Mouse (Mus musculus) embryo, embryonic 9.5 days (tissue): ENCODE data around the gene Gfra4.
"Not testable (repeated sequence)": the region's sequence is repeated elsewhere in the genome, so short reads cannot be mapped to it uniquely, and the experiment has no call there.

Source experiments
- DNase-seq: peaks from one replicate; pipeline ENCODE4 v3.0.0-alpha.2; 2017; ENCODE audit errors: extremely low spot score

Gene Gfra4

DNA sequence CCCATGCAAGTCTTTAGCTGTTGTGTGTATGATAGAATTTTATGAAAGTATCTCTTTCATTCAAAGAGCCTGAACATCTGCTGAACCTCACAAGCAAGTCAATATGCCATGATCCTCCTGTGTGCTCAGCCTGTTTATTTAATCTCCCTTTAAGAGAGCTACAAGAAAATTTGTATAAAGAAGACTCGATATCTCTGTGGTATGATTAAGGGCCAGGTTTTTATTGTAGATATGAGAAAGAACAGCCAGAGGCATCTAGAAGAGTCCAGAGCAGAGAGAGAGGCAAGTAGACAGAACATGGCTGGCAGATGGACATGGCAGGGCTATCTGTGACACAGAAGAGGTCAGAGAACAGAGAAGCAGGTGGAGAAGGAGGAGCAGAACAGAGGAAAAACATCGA lies 3.1 kb upstream of the Gfra4 start:
- no peak for DNase-seq

DNA sequence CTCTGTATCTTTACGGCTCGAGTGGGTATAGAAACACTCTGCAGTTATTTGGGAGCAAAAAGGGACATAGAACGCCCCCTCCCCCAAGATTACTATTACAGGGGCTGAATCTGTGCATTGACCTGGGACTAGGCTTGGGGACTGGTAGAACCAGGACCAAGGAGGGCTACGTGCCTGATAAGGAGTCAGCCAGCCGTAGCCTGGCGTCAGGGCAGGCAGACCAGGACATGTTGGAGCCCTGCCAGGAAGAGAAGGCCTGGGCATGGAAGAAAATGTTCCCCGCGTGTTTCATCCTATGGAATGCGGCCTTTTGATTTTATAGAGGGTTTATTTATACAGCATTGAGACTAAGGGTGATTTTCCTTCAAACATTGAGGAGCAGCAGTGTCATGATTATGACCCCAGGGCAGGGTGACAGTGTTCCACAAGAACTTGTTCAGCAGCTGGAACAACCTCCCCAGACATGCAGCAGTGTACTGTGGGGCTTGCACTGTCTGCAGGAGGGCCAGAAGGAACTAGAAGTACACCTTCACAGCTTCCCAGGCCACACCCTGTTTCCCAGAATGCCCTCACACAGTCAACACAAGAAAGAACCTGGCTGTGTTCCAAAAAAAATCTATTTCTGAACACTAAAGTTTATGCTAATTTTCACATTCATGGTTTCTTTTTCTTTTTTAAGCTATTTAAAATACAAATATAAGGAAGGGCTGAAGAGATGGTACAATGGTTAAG lies 2.3 kb upstream of the Gfra4 start:
- no peak for DNase-seq

DNA sequence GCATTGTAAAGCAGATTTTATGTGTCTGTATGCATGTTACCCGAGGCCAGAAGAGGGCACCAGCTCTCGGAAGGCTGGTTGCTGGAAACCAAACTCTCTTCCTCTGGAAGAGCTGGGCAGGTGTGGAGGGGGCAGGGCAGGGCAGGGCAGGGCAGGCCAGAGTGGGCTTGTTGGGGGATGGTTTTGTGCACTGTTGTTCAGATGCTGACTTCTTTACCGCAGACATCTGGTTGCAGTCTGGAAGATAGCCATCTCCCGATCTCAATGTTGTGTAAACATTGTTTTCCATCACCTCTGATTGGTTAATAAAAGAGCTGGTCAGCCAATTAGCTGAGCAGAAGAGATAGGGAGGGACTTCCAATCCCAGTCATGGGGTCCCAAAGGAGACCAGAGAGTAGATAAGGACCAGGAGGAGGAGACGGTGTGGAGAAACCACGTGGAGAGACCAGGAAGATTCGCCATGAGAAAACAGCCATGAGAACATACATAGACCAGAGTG lies 1.5 kb upstream of the Gfra4 start:
- peak; percentile 22 for DNase-seq

DNA sequence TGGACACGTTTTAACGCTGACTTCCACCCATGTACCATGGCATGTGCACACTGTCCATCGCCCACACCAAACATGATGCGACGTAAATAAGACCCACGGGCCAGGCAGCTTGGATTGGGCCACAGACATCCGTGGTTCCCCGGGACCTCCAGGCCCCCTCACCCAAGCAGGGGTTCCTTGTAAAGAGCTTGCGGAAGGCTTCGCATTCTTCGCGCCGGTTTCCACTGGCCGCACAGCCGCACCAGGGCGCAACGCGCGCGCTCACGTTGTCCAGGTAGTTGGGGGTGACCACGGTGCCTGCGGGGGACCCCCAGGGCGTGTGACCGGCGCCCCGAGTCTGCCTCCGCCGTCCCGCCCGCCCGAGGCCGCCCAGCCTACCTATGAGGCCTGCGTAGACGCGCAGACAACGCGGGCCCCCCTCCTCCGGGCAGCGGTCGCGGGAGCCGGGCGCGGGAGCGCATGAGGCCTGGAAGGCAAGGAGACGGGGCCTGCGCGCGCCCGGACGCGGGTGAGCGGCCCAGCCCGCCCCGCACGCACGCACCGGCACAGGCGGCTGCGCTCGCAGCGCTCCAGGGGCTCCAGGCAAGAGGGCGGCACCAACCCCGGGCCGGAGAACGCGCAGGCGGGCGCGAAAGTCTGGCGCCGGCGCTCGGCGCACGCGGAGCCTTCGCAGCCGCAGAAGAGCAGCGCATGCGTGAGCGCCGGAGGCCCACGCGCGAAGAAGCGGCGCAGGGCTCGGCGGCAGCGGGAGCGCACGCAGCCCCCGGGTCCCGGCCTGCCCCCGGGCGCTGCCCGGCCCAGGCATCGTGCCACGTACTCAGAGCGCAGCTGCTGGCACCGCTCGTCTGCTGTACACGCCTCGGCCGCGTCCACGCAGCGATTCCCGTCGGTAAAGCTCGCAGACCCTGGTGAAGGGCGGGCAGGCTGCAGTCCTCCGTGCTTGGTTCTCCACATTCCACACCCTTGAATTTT lies 1.7 kb downstream of the Gfra4 start:
- DNase-seq: peak; percentile 48

DNA sequence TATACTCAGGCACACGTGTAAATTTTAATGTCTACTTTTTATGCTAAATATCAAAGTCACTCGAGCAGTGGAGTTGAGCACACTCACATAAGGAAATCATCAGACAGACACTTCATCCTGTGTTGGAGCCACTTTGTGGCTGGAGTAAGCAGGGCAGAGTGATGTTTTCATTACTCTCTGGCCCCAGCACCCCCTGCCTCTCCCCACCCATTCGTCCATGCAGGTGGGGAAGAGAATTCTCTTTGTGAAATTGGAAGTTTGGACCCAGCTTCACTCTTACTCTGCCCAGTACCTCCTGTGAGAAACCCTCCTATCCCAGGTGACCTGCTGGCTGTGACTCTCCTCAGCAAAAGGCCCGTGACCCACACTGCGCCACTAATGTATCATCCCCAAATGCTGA lies 4.2 kb downstream of the Gfra4 start:
- no peak for DNase-seq

DNA sequence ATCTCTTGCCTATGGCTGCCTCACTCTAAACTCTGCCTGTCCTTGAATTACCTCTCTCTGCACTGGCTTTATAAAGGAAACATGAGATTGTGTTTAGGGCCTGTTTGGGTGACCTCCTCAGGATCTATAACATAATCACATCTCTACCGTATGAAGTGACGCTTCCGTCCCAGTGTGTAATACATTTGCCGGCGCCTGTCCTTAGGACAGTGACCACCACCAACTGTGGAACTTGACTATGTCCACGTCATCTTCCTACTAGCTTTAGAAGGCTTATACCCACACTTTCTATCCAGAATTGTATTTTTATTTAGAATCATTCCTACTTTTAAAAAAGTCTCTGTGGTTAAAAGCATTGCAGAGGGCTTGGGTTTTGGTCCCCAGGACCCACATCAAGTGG lies 4.7 kb downstream of the Gfra4 start:
- DNase-seq: no peak

DNA sequence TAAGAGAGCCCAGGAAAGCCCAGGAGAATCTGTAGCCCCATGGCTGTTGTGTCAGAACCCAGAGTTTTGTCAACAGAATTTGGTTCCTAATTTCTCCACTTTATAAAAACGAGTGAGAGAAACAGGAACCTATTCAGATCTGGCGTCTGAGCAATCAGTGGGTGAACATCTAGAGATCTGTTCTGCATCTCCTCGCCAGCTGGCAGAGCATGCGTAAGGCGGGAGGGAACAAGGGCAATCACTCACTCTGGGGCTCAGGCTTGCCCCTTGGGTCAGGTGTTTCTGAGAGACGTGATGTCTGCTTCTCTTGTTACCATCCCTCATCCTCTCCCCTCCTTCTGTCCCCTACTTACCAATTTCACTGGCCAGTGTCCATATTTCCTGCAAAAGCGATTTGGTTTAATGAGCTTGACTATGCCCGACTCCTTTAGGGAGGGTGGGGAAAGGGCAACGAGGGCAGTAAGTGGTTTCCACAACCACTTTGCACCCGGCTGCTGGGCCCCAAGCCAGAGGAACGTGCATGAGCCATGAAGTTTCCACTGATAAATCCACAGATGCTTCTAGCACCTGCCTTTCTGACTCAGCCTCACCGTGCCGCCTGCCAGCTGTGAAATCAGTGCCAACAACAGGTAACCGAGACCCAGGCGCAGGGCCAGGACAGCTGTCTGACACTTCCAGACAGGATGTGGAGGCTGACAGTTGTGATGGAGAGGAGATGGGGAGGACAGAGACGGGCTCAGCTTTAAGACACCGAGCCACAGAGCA lies 5.5 kb downstream of the Gfra4 start:
- DNase-seq: no peak

DNA sequence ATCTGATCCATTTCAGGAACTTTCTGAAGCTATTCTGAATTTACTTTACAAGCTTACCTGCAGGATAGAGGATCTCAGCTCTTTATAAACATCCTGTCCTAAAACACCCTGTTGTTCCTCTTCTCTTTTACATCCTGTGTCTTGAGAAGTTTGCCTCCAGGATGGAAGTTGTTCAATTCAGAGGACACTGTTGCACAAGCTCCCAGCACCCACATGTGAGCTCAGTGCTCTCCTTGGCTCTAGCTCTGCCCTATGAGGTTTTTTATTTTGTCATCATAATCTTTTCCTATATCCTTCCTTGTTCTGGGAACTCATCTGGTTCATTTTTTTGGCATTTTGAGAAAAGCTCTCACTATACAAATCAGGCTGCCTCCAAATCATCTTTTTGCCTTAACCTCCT lies 6.1 kb downstream of the Gfra4 start:
- DNase-seq: no peak

DNA sequence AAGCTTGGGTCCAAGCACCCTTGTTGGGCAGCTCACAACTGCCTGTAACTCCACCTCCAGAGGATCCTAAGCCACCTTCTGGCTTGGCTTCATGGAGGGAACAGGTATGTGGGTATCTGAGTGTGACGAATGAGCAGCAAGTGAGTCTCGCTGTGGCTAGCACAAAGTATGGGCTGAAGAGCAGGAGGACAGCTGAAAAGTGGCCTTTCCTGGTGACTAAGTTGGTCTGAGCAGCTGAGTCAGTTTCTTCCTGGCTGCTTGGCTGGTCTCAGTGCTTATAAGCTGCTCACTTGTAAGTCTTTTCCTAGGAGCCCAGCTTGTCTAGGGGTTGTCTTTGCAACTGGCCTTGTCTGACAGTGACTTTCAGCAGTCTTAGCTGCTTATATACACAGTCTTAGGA lies 6.5 kb downstream of the Gfra4 start:
- no peak for DNase-seq

DNA sequence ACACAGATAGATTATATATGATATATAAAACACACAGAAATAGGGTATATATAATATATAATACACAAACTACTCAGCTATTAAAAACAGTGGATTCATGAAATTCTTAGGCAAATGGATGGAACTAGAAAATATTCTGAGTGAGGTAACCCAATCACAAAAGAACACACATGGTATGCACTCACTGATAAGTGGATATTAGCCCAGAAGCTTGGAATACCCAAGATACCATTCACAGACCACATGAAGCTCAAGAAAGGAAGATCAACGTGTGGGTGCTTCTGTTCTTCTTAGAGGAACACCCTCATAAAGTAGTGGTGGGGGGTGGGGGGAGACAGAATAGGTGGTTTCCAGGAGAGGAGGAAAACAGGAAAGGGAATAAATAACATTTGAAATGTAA lies 11.5 kb downstream of the Gfra4 start:
- DNase-seq: not testable (repeated sequence)

DNA sequence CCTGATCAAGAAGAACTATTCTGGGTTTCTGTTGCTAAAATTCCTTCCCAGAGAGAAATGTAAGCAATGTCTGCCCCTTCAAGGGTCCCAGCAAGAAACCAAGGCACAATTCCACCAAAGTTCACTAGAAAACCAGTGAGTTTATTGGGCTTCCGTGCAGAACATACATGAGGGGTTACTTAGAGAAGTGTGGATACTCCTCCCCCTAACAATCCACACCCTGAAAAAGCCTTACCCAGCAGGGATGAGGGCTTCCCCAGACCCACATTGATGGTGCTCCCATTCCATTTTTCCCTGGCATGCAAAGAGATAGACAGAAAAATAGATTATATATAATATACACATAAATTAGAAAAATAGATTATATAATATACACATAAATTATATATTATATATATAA lies 11.9 kb downstream of the Gfra4 start:
- no peak for DNase-seq

DNA sequence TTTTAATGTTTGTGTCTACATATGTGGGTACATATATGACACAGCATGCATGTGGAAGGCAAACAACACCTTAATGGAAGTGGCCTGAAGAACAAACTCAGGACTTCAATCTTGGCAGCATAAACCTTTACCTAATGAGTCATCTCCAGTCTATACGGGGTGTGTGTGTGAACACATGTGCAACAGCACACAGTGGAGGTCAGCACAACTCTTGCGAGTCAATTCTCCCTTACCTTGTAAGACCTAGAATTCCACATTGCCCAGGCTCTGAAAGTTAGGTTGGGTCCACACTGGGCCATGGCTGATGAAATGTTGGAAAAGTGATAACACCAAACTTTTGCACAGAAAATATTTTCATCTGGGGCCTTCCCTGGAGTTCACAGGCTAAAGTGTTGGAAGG lies 12.3 kb downstream of the Gfra4 start:
- no peak for DNase-seq

DNA sequence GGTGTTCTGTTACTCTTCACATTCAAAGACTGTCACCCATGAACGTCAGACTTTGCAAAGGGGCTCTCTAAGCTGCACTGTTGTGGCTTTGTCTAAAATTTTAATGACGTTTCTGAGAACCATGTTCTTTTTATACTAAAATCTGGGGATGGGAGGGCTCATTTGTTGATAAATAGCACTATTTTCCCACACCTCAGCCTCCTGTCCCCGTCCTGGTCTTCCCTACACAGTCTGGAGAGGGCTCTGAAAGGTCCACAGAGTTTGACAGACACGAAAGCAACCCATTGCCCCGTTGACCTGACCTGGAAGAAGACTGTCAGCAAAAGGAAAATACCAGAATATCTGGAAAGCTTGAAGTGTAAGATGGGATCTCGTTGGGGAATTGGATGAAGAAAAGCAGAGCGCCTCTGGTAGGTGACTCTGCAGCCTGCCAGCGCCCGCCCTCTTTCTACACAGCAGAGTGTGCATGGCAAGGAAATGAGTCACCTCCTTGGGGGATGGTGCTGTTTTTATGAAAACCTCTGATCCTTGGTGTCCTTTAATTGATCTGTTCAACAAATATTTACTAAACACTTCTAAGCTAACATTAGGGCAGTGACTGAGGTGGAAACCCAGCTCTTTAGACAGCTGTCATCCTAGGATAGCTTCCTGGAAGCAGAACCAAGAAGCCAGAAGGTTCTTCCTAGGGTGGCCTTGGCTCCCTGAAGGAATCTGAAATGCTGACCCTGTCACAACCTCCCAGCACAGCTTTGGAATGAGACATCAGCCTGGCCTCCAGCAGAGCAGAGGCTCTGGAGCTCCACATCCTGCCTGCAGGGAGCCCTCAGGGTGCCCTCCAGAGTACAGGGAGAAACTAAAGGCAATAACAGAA lies 13.6 kb downstream of the Gfra4 start:
- DNase-seq: no peak

DNA sequence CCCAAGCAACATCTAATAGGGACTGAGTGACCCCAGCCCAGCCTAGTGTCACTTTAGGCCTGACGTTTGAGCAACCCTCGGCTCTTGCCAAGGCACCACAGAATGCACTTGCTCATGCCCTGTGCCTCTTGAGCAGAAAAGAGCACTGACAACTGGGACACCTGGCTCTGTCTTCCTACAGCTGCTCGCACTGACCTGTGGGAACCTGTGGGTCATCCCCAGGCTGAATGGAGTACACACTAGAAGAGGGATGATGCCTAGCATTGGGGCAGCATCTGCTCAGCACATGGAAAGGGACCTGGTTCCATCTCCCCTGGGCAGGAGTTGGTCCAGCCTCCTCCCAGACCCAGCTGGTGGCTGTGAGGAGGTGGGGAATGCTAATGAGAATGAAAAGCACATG lies 15.9 kb downstream of the Gfra4 start:
- no peak for DNase-seq

DNA sequence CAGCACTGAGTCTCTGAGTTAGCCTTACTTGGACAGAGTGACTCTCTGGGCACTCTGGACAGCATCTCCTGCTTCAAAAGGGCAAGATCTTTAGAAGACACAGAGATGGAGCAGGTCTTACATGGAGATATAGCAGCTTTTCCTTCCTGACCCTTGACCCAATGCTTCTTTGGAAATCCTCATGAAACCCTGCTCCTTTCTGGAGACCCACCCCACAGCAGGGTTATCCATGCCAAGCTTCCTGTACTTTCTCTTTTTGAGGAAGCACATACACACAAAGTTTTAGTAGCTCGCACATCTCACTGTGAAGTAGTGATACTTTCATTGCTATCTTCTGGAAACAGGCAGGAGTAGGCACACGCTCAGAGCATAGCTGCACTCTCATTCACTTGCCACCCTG lies 17.7 kb downstream of the Gfra4 start:
- no peak for DNase-seq

DNA sequence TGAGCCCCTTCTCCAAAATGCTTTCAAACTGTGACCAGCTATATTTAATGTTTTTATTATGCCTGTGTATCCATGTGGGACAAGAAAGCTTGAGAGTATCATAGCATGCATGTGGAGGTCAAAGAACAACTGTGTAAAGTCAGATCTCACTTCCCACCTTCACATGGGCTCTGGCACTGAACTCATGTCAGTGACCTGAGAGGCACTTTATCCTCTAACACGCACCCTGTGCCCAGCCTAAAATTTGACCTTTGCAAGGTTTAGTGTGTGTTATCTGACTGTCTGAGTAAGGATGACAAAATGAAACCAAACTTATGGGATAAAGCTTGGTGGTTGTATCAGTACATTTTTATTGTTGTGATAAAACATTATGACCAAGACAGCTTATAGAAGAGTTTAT lies 32.3 kb downstream of the Gfra4 start:
- no peak for DNase-seq

DNA sequence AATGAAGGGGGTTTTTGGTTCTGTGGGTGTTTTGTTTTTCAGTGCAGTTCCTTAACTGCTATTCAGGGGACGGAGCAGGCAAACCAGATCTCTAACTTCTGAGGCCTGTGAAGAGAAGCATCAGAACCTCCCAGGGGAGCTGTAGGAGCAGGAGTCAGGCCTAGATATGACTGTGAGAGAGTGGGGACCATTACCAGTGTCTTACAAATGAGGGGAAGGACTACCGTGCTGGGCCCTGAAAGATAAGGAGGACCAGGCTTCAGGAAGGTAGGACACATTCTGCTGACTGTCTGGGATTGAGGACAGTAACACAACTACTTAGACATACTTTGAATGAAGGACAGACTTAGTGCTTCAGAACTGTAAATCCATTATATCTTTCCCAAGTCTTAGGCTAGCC lies 33.8 kb downstream of the Gfra4 start:
- DNase-seq: no peak

DNA sequence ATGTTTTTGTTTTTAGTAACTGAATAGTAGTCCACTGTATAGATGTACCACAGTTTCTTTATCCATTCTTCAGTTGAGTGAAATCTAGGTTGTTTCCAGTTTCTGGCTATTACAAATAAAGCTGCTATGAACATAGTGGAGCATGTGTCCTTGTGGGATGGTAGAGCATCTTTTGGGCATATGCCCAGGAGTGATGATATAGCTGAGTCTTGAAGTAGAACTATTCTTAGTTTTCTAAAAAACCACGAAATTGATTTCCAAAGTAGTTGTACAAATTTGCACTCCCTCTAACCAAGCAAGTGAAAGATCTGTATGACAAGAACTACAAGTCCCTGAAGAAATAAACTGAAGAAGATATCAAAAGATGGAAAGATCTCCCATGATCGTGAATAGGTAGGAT lies 50.1 kb downstream of the Gfra4 start:
- DNase-seq: no peak
